Mouse (Mus musculus): ENCODE measurements around the gene Ipo11.

GRCm38 (mm10) chr13:106760232-106760875 lies 176.4 kb downstream of the Ipo11 start:
- TF ChIP-seq POLR2A (IDR thresholded peaks at IDR 0.05; ENCODE audit: borderline replicate concordance, low read depth, low read length) = no peak
- no peak for TF ChIP-seq CTCF (IDR thresholded peaks at IDR 0.05; ENCODE audit: low read depth, low read length)

All from bone marrow macrophage, adult 2 months (primary cell).